Mouse (Mus musculus) neural tube, embryonic 10.5 days (tissue): Measurements from ENCODE around the gene Csf3.
"Not testable (repeated sequence)": the region's sequence is repeated elsewhere in the genome, so short reads cannot be mapped to it uniquely, and the experiment has no call there.

Source experiments
- DNase-seq: peaks from one replicate; pipeline ENCODE4 v3.0.0-alpha.2; 2017; ENCODE audit warnings: low spot score; ENCODE audit errors: extremely low spot score

Csf3 gene

GRCm38 (mm10) chr11:98701213-98701670 lies at the start of gene Csf3:
Gene Csf3 (plus strand): TSS chr11:98701263.
- DNase-seq = no peak

- peak; percentile 53 for DNase-seq
These were observed 46.0 kb upstream of the Csf3 start for GRCm38 (mm10) chr11:98655076-98655475.

GRCm38 (mm10) chr11:98660517-98660916 lies 40.5 kb upstream of the Csf3 start:
- DNase-seq = peak; percentile 26

DNA sequence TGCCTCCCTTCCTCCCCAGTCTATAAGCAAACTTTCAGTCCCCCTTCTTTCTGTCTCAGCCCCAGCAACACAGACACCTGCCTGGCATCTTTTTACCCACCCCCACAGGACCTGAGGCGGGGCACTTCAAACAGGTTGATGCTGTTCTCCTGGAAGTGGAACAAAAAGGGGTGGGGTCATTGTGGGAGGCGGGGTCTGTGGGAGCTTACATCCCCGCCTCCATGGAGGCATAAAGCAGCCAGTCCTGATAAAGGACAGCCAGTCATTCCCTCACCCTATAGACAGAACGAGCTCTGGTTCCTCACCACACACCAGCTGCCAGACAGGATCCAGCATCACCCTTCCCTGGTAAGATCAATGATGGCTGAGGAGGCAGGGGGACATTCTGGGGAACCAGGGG lies 37.0 kb upstream of the Csf3 start, which contains the start of gene Gsdma:
Gene Gsdma (plus strand): TSS at position 261 of the 400 bp plus-strand sequence.
- no peak for DNase-seq

DNA sequence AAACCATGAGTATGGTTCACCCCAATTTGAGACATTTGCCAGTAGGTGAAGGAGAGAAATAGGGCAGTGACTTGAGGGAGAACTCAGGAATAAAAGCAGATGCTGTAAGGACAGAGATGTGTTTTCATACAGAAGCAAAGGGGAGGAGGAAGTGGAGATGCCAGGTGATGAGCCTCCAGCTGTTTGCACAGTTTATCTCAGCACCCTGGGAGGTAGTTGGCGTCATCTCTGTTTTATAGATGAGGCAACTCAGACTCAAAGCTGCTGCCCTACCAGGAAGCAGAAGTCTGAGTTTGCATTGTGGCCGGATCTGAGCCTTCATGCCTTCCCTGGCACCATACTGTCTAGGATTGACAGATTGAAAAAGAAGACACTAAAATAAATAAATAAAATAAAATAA lies 32.1 kb upstream of the Csf3 start:
- DNase-seq = no peak

DNA sequence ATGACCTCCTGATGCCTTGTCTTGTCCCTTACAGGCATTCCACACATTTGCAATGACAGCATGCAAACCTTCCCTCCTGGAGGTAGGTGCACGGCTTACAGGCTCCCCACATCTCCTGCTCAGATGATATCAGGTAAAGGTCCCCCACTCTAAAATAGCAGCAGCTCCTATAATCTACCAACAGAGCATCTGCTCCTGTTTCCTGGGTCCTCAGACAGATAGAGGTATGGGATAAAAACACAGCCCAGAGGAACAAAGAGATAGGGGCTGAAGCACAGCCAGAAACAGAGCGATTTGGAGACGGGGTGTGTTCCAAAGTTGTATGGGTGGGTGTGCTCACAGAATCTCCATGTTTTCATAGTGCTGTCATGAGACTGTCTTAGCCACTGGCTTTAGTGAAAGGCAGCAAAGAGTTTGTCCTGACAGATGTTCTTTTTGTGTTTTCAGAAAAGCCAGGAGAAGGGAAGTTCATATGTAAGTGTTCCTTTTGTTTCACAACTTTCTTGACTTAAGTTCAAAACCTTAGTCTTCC lies 29.7 kb upstream of the Csf3 start:
- DNase-seq = no peak

DNA sequence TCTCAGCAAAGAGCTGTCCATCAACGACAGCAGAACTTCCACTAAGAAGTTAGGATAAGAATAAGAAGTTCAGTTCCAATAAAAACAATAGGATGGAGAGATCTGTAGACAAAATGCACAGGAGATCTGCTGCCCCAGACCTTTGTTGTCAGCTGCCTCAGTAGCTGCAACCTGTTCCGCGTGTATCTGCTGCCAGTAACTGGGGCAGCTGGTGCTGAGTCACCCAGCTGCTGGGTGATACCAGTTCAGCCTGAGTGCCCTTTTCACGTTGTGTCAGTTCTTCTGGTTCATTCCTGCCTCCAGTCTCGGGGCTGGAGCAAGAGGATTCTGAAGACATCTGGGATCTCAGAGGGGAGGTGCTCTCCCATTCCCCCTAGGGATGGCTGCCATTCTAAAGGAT lies 29.2 kb upstream of the Csf3 start:
- no peak for DNase-seq

- no peak for DNase-seq
These were observed 28.6 kb upstream of the Csf3 start for GRCm38 (mm10) chr11:98672482-98672881.

GRCm38 (mm10) chr11:98673136-98673535 lies 27.9 kb upstream of the Csf3 start:
- peak; percentile 63 for DNase-seq

DNA sequence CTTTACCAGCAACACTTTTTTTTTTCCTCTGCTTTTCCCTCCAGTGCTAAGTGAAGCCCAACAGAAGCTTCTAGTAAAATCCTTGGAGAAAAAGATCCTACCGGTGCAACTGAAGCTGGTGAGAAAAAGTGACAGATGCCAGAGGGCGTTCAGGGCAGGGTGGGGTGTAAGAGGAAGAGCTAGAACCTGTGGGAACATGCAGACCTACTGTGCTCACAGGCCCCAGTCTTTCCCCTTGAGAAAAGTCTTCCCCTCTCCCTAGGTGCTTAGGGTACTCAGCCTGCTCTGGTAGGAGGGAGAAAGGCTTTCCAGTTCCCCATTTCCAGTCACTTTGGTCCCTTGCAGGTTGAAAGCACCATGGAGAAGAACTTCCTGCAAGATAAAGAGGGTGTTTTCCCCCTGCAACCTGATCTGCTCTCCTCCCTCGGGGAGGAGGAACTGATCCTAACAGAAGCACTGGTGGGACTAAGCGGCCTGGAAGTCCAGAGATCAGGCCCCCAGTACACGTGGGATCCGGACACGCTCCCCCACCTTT lies 25.2 kb upstream of the Csf3 start:
- DNase-seq = no peak

DNA sequence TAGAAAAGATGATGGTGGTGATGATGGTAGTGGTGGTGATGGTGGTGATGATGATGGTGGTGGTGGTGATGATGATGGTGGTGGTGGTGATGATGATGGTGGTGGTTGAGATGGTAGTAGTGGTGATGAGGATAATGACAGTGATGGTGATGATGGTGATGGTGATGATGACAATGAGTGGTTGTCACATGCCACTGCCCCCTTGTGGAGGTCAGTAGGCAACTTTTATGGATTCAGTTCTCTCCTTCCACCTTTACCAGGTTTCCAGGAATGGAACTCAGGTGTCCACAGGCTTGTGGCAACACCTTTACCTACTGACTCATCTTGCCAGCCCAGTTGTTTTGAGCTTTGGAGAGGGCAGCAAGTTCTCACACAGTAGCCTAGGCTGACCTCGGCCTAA lies 21.0 kb upstream of the Csf3 start:
- no peak for DNase-seq

- DNase-seq = not testable (repeated sequence)
These were observed 20.5 kb upstream of the Csf3 start for GRCm38 (mm10) chr11:98680595-98680994.

DNA sequence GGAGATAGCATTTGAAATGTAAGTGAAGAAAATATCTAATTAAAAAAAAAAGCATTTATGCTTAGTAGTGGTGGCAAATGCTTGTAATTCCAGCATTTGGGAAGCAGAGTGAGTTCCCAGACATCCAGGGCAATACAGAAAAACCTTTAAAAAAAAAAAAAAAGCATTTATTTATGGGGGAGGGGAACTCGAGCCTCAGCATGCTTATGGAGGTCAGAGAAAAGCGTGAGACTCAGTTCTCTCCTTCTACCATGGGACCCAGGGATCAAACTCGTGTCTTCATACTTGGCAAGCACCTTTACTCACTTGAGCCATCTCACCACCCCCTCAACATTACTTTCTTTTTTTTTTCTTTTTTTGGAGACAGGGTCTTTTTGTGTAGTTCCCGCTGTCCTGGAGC lies 19.9 kb upstream of the Csf3 start:
- no peak for DNase-seq

GRCm38 (mm10) chr11:98681786-98682745 lies 19.0 kb upstream of the Csf3 start, which contains the start of gene Psmd3:
Gene Psmd3 (plus strand): TSS chr11:98682554.
- DNase-seq = peak; percentile 99

DNA sequence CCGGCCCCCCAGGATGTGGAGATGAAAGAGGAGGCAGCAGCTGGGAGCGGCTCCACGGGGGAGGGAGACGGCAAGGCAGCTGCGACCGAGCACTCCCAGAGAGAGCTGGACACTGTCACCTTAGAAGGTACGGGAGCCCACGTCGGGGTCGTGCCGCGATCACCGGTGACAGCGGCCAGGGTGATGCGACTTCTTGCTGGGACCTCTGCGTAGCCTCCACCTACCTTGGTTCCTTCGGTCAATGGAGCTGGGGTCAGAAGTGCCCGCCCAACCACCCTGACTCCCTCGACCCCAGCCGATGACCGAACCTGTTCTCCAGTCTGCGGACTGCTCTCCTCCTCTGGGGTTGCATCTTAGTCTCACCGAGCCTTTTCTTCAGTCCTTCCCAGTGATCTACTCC lies 18.3 kb upstream of the Csf3 start:
- DNase-seq = peak; percentile 20

- no peak for DNase-seq
These were observed 15.4 kb upstream of the Csf3 start for GRCm38 (mm10) chr11:98685642-98686041.

DNA sequence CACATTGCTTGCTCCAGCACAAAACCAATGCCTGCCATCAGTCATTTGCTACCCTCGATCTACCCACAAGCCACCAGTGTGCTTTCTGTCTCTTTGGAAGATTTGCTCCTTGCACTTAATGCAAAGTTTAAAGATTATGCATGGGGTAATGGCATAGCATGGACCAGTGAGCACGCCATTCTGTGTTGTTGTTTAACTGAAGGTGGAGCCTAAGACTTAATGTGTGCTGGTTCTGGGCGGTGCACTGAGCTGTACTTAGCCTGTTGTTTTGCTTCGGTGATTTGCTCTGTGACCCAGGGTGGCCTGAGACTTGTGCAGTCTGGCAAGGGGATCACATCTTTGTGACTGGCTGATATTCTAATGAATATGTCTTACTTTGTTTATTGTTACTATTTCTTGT lies 14.1 kb upstream of the Csf3 start:
- DNase-seq = no peak

- DNase-seq = no peak
These were observed 13.1 kb upstream of the Csf3 start for GRCm38 (mm10) chr11:98688009-98688408.

DNA sequence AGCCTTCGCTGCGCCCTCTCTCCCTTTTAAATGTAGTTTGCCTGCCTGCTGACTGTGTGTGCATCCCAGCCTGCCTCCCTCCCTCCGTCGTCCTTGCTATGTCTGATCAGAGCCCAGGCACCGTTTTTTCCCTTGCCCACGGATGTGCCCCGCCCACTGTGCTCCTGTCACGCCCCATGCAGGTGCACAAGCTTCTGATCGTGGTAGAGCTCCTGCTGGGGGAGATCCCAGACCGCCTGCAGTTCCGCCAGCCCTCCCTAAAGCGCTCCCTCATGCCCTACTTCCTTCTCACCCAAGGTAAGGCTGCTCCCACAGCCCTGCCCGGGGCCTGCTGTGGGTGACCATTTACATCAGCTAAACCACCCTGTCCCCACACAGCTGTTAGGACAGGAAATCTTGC lies 7.9 kb upstream of the Csf3 start:
- no peak for DNase-seq

DNA sequence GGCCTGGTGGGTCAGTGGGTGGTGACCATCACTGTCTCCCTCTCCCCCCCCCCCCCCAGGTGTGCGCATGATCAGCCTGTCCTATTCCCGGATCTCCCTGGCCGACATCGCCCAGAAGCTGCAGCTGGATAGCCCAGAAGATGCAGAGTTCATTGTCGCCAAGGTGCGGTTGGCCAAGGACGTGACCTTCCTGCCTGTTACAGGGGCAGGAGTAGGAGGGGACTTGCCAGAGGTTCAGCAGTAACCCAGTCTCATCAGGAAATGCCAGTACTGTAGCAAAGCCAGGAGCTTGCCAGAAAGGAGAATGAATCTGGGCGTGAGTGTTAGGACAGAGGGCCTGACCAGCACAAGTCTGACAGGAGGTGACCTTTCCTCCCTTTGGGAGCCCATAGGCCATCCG lies 7.3 kb upstream of the Csf3 start:
- DNase-seq = no peak

- DNase-seq = no peak
These were observed 6.8 kb upstream of the Csf3 start for GRCm38 (mm10) chr11:98694301-98694700.

GRCm38 (mm10) chr11:98695408-98695807 lies 5.7 kb upstream of the Csf3 start:
- DNase-seq = no peak
